Mouse (Mus musculus): ENCODE data around the gene Cyp1a2. TPM values are rescaled to one million over a fixed set of nuclear protein-coding genes. Genes with fewer than 3 reads are reported as not detected.

The Cyp1a2 gene
- total RNA-seq, 2 experiments from 2014 or later = not detected

DNA sequence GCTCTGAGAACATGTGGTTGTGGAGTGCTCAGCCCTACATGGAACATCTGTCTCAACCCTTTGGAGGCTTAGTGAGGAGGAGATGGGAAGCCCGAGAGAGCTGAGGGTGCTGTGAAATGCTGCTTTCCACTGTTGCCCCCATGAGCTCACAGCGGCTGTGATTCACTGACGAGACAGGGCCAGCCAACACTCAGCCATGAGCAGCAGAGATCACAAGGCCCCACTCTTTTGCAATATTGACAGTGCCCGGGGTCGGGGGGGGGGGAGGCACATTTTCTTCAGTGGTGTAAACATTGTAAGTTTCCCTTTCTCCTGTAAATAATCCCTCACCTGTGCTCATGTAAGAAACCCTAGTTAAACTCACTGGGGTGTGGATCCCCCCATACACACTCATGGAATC lies 12.0 kb downstream of the Cyp1a2 start:
- no peak for DNase-seq

DNA sequence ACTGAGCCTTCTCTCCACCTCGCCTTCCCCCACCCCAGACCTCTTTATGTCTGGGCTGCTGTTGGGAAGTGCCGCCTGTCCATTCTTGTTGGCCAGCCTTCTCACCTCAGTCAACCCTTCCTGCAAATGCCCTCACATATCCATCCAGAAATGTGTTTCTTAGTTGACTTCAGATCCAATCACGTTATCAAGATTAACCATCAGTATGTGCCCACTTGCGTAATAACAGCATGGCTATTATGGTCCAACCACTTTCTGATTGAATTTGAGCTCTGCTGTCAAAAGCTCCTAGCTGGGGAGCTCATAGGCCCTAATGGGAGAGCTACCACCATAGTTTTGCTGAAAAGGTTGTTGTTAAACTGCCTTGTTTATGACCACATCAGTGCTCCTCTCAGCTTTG lies 12.5 kb downstream of the Cyp1a2 start:
- no peak for DNase-seq

DNA sequence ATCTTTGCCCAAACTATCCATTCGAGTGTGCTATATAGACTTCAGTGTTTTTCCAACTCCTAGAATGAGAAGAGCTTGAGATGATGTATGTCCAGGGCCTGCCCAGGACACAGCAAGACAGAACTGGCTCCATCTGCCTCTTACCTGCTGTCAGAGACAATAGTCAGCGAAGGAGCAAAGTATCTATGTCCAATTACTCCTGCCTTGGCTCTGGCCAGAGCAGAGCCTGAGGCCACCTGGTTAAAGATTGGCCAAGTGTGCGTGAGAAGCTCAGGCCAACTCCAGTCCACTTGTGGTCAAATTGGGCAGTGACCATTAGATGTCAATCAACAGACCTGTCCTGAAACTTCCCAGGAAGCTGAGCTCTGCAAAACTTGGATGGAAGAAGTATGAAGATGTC lies 13.9 kb downstream of the Cyp1a2 start:
- DNase-seq = no peak

DNA sequence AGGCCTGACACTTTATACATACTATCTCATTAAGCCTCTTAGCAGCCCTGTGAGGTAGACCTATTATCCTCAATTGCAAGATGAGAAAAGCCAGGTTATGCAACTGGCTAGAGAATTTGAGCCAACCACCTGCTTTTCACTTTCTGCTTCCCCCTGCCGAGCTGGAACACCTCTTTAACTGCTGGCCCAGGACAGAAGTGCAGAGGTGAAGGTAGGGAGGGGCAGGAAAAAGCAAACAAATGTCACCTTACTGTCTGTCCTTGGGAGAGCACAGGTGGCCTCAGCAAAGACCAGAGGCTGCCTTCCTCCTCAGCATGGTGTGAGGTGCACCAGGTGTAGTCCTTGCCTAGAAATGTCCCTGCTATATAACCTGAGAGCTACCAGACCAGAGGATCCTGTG lies 15.2 kb downstream of the Cyp1a2 start:
- no peak for DNase-seq

DNA sequence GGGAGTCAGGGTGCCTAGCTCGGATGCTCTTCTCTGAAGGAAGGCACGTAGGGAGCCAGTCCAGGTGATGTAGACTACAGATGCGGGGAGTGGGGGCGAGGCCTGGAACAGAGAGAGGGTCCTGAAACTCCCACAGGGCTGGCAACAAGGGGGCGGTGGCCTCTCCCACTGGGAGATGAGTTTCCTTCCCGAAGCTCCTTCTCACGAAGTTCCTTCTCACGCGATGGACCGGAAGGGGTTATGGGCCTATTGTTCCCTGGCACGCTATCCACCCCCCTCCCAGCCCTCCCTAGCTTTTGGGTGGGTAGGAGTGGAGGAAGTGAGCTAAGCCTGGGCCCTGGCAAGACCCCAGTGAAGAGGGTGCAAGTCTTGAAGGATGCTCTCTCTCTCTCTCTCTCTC lies 15.7 kb downstream of the Cyp1a2 start:
- no peak for DNase-seq

GRCm38 (mm10) chr9:57667136-57667535 lies 16.4 kb downstream of the Cyp1a2 start:
- no peak for DNase-seq

GRCm38 (mm10) chr9:57666536-57666935 lies 17.0 kb downstream of the Cyp1a2 start:
- no peak for DNase-seq

DNA sequence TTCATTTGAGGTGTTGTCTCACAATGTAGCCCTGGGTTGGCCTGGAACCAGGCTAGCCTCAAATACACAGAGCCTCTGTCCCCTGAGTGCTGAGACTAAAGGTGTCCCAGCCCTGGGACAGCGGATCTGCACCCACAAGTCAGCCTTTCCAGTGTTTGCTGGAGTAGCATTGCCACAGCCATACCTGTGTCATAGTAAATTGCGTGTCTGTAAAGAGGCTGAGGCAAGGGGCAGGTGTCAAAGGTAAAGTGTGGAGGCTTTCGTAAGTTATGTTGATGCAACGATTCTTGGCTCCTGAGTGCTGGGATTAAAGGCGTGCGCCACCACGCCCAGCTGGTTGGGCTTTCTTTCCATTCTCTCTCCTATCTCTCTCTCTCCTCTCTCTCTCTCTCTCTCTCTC lies 18.9 kb downstream of the Cyp1a2 start:
- DNase-seq = no peak

DNA sequence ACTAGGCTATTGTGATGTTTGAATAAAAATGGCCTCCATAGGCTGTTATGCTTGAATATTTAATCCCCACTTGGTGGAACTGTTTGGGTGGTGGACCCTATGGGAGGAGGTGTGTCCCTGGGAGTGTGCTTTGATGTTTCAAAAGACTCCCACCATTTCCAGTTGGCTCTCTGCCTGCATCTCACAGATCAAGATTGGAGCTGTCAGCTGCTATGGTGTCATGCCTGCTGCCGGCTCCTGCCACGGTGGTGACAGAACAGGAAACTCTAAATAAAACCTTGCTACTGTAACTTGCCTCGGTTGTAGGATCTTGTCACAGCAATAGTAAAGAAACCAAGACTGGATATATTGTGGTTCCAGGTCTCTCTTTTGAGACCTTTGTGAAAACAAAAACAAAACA lies 22.0 kb downstream of the Cyp1a2 start:
- no peak for DNase-seq

- DNase-seq = no peak
Measured at GRCm38 (mm10) chr9:57660501-57660900, 23.0 kb downstream of the Cyp1a2 start.

- DNase-seq = peak; percentile 63
Measured at GRCm38 (mm10) chr9:57659774-57660173, 23.7 kb downstream of the Cyp1a2 start.

GRCm38 (mm10) chr9:57658970-57659369 lies 24.5 kb downstream of the Cyp1a2 start:
- DNase-seq = no peak

DNA sequence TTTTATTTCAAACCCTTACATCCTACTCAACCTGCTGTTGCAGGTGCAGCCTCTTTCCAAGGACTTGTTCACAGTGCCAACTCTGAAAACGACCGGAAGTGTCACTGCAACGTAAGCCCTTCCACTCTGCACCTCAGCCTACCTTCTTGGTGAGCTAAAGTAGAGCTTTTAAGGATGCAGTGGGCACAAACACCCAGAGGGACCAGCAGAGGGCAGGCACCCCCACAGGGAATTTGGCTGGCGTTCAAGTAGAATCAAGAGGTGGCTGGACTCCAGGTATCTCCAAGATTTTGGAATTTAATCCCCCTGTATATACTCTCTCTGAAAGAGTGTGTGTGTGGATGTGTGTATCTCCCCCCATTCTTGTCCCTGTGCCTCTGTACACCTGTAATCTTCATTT lies 25.7 kb downstream of the Cyp1a2 start:
- DNase-seq = no peak

DNA sequence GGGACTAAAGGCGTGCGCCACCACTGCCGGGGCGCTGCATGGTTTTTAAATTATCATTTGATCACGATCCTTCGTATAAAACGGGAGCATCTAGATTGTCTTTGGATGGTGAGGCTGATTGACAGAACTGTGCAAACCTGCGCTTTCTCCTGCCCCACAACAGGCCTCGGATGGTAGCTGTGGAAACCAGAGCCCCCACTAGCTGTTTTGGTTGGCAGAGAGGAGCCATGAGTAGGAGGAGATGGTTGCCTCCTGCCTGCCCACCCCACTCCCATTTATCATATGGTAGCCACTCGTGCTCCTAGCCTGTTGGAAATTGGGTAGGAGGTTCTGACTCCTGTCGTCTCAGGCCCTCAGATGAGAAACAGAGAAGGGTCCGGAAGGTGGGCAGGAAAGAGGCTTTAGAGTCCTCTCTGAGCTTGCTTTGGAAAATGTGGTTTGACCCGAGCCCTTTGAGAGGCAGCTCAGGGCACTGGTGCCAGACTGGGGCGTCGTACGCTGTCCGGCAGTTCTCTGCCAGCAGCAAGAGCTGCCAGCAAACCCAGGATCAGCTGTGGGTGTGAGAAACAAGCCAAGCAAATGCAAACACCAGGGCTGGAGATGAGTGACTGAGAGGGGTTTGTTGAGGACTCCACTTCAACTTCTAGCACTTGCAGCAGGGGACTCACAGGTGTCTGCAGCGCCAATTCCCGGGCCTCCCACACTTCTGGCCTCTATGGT lies 26.7 kb downstream of the Cyp1a2 start:
- peak; percentile 32 for DNase-seq

DNA sequence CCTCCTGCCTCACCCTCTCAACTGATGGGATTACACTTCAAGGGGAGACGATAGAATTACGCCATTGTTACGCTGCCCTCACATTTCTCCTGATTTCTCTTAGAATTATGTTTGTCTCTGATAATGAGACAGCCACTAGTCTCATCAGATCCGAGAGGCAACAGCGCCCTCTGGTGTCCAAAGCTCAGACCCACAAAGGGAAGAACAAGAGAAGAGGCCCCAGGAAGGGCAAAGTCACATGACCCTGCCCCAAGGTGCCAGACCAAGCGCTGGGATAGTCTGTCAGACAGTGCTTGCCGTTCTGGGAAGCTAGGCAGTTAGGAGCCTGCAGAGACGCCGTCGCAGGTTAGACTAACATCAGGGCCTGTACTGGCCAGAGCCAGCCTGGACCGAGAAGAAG lies 27.8 kb downstream of the Cyp1a2 start:
- DNase-seq = peak; percentile 84

- DNase-seq = no peak
Measured at GRCm38 (mm10) chr9:57654966-57655365, 28.5 kb downstream of the Cyp1a2 start.

- DNase-seq = no peak
Measured at GRCm38 (mm10) chr9:57653283-57653682, 30.2 kb downstream of the Cyp1a2 start, which contains the start of gene Csk. TSS of gene Csk (minus strand) at chr9:57653631.

- DNase-seq = no peak
Measured at GRCm38 (mm10) chr9:57652855-57653254, 30.6 kb downstream of the Cyp1a2 start.

DNA sequence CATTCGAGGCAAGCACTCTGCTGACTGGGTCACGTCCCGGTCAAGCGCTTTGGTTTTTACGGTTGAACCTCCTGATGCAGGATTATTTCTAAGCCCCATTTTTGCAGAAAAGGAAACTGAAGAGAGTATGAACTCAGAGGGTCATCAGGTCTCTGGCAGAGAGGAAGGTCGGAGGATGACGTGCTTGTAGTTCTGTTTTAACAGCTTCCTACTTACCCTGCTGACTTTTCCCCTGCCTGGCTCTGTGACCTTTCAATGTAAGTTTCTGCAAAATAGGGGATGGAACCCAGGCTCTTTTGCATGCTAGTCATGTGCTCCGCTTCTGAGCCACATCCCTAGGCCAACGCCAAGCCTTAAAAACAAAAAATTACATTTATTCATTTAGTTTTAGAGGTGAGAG lies 31.2 kb downstream of the Cyp1a2 start:
- DNase-seq = no peak

- no peak for DNase-seq
Measured at GRCm38 (mm10) chr9:57650786-57651311, 32.7 kb downstream of the Cyp1a2 start.

GRCm38 (mm10) chr9:57650130-57650785 lies 33.2 kb downstream of the Cyp1a2 start:
- no peak for DNase-seq

- DNase-seq = no peak
Measured at GRCm38 (mm10) chr9:57647286-57648108, 36.0 kb downstream of the Cyp1a2 start.

Data from gastrocnemius, postnatal 25 days (tissue).